Mouse (Mus musculus) heart, adult 2 months (tissue): ENCODE data around the gene Trmt44.
A peak's percentile ranks its signal among the peaks of the same experiment; 100 is the strongest.

Experiments
- CTCF ChIP-seq: fragments of 200-600 bp; IDR thresholded peaks from 2 replicates; pipeline ENCODE4 v1.8.1; 2022; ENCODE audit warnings: antibody characterized with exemption, mild to moderate bottlenecking, moderate library complexity
- EP300 ChIP-seq: fragments of 200-500 bp; IDR thresholded peaks from 2 replicates; pipeline ENCODE4 v1.6.1; 2011; ENCODE audit warnings: low read depth, low read length, control low read depth; ENCODE audit not compliant: insufficient read depth
- POLR2A ChIP-seq: fragments of 200-500 bp; IDR thresholded peaks from 2 replicates; pipeline ENCODE4 v1.6.1; 2011; ENCODE audit warnings: mild to moderate bottlenecking, low read depth, low read length, control low read depth; ENCODE audit not compliant: insufficient read depth

DNA sequence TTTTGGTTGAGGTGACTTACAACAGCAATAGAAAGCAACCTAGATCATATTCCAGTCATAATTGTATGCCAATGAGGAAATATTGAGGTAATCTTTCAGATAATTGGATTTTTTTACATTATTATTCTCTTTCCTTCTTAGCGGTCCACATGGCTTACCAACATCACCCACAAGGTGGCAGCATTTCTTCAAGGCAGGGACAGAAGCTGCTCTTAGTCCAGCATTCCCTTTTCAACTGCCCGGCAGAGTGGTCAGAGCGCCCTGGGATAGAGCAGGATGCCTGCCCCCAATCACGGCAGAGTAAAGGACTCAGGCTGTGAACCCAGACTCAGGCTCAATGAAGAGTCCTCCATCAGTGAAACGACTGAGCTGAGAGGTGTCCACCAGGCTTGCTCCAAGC, 51.1 kb downstream of the Trmt44 start:
- TF ChIP-seq CTCF (peak; percentile 88), EP300 (0 out of 2 replicates have a peak, but pooled peaks have one; percentile 11), POLR2A (no peak)
